Mouse (Mus musculus) mouse trophoblast stem cell (cell line): ENCODE data around the gene Trak1.

Source experiments
- in situ Hi-C, 2 experiments: fragments of 300-500 bp; cut with MseI, MboI; formaldehyde crosslinking; loops; 2 replicates in 1 of 2; 3 replicates in 1 of 2; pipeline ENCODE4 v1.15.1; 2025

Gene Trak1

DNA sequence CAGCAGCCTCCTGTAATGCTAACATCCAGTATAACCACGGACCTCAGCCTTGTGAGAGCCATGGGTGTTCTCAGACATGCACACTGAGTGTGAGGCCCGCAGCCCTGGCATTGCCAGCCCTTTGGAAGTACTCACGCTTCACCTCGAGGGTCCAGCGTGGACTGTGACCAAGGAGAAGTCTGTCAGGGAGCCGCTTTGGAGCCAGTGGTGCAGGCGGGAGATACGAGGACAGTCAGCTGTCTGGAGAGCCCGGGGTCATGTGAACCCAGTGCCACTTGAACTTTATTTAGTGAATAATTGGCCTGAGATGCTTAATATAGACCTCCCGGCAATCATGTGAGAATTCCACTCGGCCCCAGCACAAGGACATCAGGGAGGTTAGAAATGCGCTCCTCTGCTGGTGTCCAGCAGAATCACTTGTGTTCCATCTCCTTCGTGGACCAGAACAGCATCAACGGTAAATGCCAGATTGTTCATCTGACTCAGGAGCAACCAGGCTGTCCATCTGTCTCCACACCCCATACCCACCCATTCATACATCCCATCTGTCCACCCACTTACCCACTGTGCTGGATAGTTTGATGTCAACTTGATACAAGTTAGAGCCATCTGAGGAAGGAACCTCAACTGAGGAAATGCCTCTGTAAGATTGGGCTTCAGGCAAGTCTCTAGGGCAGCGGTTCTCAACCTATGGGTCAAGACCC is 48.3 kb downstream of the Trak1 start:
- in situ Hi-C loops = no loop called here

DNA sequence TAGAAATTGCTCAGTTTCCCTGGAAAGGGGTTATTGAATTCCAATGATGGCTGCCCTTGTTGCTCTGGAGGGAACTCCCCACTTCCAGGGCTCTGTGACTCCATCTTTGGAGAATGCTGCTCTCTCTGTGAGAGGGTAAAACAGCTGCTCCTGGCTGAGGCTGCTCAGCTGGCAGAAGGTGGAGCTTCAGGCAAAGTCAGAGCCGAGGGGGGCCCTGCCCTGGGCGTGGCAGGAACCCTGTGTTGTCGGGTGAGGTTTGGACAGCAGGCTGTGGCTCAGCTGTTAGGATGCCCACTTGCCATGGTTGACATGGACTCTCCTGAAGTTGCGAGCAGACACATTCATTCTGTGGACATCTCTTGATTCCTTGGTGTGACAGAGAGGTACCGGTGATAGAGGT is 49.3 kb downstream of the Trak1 start:
- in situ Hi-C loops = no loop called here

DNA sequence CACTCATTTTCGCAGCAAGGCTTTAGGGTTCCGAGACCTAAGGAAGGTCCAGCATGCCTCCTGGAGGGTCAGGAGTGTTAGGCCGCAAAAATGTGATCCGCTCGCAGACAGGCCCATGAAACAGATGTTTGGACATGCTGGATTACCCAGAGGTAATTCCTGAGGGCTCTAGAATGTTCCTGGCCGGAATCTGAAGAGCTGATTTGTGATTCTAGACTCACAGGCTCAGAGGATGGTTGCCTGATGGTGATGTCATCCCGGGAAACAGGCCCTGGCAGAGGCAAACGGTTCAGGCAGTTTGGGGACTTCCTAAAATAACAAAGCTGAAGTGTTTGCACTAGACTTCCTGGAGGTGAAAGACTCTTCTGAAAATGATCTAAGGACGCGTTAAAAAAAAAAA is 50.7 kb downstream of the Trak1 start:
- in situ Hi-C loops = no loop called here

DNA sequence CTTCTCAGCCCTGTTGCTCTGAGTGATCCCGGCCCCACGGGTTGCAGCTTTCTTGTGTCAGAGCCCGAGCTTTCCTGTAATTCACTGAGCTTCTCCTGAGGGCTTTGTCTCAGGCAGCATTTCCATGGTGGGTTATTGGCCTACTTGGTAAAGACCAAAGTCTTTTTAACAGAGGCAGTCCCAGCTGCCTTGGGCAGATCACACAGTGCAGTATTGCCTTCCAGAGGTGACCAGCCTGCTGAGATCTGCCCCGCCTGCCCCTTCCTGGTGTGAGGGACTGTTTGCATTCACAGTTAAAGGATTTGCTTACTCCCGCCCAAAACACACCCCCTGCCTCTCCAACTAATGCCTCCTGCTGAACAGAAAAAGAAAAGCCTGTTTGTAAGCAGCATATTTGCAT is 51.2 kb downstream of the Trak1 start:
- in situ Hi-C loops = no loop called here

DNA sequence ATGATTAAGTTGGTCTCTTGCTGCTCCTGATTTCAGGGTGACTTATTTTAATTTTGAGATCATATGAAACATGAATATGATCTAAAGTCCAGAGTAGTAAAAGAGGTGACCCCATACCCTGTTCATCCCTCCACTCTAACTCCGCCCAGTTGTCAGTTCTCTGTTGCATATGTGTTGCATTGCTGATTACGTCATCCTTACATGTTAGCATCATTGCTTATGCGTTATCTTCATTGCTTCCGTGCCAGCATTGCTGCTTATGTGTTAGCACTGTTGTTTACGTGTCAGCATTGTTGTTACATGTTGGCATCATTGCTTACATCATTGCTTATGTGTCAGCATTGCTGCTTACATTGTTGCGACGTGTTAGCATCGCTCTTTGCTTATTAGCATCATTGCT is 51.8 kb downstream of the Trak1 start:
- in situ Hi-C loops = no loop called here

DNA sequence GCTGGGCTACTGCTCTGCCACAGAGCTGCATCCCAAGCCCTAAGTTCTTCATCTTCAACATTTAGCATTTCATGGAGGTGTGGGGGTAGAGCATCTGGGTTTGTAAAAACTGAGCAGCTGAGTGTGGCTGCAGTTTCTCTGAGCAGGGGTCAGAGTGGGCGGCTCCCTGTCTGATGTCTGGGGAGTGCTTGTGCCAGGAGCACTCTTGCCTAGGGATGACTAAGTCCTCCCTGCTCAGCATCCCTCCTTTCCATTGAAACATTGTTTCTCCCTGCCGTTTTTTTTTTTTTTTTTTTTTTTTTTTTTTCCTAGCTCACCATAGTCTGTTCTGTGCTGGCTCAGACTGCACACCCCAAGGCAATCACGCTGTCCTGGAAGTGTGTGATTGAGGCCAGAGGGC is 53.3 kb downstream of the Trak1 start:
- in situ Hi-C loops = loop anchor here in 1 of 2 experiments (5.0 kb wide), 1 partner anchor 48 kb away; no protein-coding TSS in a partner anchor

DNA sequence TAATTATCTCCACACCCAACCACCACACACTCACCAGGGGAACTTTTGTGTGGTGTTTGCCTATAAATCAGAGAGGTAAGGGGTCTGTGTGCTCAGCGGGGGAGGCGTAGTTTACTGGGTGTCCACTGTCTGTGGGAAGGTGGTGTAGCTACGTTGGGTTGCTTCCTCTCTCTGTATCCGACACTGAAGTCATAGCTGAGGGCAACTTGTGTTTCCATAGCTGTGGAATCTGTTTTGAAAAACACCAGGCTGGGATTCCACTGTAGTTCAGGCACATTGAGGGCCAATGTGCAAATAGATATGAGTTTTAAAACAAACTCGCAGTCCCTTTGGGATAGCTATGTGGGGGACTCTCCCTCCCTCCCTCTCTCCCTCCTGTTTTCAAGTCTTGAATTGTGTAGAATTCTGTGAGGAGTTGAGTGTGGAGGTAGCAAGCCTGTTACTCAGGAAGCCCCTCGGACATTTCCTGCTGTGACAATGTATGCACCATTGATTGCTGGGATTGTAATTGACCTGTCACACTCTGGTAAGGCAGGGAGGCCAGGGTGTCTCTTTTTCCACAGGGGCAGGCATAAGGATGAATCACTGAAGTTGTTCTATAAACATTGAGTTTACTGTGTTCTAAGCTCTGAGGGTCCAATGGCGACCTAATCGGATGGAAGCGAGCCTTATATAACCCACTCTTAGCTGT is 54.2 kb downstream of the Trak1 start:
- in situ Hi-C loops = loop anchor here in 1 of 2 experiments (5.0 kb wide), 1 partner anchor 49 kb away; no protein-coding TSS in a partner anchor

DNA sequence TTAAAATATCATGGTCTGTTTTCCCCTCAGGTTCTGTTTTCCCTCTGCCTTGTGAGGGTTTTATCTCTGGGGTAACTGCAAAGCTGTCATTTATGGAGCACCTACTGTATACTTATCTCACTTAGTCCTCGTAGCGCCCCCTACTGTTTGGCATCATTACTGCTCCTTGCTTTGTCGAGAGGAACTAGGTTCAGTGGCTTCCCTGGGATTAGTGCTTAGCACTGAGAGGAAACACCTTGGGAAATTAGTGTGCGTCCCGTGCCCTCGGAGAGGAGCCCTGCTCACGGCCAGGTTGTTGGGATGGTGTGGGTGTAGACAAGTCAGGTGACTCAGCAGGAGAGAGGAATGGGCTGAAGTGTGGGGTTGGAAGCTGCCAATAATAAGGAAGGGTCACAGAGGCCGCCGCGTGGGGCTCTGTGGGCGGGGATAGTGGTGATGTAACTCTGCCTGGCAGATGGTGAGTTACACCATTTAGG is 54.9 kb downstream of the Trak1 start:
- in situ Hi-C loops = loop anchor here in 1 of 2 experiments (5.0 kb wide), 1 partner anchor 50 kb away; no protein-coding TSS in a partner anchor

DNA sequence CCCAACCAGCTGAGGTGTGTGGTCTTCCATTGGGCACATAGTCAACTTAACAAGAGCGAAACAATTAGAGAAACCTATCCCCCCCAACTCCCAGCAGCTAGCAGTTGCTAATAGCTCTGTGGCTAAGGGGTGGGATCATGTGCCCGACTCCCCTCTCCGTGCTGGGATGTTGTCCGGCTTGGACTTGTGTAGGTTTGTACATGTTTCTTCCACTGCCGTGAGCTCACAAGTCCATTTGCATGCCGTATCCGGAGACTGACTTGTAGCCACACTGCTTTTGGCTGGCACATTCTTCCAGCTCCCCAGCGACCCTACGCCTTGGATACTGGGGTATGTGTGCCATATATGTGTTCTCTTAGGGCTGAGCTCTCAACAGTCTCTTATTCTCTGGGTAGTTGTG is 55.4 kb downstream of the Trak1 start:
- in situ Hi-C loops = loop anchor here in 1 of 2 experiments (5.0 kb wide), 1 partner anchor 50 kb away; no protein-coding TSS in a partner anchor

DNA sequence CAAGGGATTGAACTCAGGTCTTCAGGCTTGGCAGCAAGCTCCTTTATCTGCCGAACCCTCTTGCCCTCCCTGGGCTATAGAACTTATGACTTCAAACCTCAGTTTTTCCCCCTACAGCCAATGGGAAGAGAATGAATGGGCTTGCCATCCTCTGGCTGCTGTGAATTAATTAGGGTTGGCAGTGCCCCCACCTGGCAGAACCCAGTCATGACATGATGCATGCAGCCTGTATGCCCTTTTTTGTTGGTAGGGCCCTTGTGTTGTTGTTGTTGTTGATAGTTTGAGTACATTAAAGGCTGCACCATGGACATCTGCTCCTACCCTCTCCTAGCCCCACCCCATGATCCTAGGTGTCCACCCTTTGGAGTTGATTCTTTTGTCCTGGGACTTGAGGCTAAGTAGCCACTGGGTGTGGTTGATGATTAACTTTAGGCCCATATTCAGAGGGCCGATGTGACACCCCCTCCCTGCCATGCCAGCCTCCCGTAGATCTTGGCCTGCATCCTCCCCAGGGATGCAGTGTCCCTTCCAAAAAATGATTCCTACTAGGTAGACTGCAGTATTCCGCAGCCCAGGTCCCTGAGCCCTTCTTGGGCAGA is 57.6 kb downstream of the Trak1 start:
- in situ Hi-C loops = loop anchor here in 1 of 2 experiments (5.0 kb wide), 1 partner anchor 53 kb away; no protein-coding TSS in a partner anchor

DNA sequence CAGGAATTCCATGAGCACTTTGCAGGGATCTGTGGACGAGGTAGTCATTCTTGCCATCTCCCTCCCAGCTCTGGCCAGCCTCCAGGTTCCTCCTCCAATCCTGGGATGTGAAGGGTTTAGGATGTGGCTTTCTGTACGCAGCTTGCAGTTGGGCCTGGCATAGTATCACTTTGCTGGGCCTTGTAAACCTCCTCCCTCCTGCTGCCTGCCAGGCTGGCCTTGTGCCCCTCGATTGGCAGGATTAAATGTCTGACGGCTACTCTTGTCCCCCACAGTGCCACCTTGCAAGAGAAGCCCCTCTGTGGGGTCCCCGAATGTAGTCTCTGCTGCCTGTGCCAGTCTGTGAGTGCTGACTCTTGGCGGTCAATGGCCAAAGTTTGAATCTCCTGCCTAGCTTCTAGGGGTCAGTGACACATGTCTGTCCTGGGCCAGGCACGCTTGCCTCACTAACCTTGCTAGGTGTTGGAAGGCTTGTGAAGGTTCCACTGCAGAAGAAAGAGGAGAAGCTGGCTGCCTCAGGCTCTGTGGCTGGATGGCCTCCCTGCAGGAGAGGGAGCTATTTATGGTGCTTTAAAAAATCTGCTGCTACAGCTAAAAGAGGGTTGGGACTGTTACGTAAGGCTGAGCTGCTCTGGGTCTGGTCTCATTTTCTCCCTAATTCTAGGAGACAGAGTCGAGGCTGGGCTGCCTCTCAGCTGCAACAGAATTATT is 58.3 kb downstream of the Trak1 start:
- in situ Hi-C loops = no loop called here

DNA sequence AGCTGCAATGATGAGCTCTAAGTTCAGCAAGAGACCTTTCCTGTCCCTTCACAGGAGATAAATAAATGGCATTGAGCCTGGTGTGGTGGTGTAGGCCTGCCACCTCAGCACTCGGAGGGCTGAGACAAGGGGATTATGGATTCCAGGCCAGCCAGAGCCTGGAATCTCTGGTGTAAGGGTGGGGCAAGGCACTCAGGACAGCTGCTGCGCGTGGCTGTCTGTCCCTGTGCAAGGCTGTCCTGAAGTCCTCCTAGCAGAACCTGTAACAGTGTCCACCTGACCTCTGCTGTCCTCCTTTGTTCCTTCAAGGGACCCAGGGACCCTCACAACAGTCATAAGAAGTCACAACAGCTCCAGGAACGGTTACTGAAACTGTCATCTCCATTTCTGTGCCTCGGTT is 59.8 kb downstream of the Trak1 start:
- in situ Hi-C loops = no loop called here

DNA sequence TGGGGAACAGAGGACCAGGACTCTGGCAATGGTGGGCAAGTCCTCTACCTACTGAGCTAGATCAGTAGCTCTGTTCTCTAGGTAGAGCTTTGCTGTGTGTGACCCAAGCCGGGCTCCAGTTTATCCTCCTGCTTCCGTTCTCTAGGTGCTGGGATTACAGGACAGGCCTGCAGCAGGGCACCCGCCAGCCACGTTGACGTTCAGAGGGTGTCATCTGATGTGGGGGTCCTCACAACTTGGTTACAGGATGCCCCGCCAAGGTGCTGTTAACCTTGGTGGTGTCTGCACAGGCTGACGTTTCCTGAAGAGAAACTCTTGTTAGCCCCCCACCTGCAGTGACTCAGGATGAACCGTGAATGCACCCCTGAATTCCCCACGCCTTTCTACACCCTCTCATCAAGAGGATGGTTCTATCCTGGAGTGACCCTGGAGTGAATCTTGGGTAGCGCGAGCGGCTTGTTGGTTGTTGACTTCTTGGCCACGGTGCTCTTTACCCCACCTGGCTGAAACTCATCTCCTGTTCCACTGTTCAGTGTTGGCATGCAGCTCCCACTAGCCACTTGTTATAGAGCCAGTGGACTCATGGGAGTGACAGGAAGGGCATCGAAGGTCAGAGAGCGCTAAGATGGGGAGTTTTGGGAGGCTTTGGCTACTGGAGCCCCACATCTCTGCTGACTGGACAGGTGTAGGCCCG is 60.4 kb downstream of the Trak1 start:
- in situ Hi-C loops = no loop called here

DNA sequence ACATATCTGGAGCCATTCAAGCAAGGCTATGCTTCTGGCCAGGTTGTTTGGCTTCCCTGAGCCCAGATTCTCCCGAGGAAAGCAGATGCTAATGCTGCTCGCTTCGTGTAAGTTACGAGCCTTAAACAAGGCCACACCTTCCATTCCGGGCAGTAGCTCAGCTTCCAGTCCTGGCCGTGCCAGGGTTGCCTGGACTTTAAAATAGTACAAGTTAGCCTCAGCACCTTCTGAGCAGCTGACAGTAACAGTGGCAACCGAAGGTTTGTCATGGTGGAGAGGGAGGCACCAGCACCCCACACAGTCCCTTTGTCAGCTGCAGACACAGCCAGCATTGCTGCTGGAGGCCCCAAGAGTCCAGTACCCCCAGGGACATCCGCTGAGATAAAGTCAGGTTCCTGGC is 61.1 kb downstream of the Trak1 start:
- in situ Hi-C loops = no loop called here

DNA sequence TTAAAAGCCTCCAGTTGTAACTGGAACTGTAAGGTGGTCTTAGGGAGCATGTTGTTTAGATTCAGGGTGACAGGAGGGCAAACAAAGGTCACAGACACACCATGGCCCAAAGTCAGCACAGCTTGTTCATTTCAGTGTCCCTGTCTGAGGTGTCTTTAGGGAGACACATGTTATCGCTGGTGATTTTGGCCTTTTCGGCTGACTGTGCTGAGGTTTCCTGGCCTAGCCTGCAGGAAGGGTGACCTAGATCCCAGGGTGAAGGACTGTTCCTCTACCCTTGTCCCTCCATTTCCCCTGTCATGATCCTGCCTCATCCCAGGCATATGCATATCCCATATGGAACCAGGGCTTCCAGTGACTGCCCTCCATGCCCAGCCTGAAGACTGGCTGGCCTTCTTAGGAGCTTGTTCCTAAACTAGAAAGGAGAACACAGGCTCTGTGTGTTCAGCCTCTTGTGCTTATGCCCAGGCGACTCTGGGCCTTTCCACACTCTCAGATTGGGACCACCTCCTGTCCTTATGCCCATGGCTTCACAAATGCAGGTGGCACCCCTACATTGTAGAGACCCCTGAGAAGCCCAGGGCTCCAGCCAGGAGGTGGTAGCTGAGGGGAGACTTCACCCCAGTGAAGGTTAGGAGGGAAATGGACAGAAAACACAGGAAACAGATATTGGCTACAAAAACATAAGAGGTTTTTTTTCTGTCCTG is 62.1 kb downstream of the Trak1 start:
- in situ Hi-C loops = no loop called here

DNA sequence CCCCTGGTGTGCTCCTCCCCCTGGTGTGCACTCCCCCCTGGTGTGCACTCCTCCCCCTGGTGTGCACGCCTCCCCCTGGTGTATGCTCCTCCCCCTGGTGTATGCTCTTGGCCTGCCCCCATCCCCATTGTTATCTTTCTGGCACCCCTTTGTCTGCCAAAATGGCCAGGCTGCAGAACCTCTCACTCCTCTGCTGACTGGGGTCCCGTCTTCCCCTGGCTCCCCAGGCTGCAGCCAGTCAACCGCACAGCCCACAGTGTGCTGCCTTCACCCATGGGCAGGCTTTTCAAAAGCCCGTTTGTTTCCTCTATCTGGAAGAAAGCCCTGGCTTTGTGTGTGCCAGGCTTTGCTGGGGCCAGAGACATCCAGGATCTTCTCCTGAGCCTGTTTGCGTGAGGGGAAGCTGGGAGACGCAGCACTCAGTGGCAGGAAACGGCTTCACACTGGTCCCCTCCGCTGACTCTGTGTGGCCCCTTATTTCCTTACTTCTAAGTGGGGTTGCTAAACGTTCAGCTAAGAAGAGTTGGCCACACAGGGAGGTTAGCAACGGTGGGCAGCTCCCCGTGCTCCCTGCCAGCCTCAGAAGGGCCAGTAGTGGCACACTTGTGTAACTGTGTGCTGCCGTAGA is 63.1 kb downstream of the Trak1 start:
- in situ Hi-C loops = no loop called here

DNA sequence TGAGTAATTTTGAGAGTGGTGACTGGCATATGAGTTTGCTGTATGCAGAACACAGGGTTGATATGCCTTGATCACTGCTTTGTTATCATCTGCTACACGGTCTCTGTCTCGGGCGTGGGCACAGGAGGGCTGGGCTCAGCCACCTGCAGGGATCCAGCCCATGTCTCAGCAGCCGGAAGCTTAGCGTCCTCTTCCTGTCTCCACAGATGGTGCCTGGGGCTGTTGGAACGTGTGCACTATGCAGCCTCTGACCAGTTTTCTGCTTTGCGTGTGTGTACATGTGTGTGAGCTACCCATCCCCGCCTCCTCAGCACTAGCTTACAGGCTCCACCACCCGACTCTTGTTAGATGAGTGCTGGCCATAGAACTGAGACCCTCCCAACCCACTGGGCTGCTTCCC is 63.7 kb downstream of the Trak1 start:
- in situ Hi-C loops = no loop called here

DNA sequence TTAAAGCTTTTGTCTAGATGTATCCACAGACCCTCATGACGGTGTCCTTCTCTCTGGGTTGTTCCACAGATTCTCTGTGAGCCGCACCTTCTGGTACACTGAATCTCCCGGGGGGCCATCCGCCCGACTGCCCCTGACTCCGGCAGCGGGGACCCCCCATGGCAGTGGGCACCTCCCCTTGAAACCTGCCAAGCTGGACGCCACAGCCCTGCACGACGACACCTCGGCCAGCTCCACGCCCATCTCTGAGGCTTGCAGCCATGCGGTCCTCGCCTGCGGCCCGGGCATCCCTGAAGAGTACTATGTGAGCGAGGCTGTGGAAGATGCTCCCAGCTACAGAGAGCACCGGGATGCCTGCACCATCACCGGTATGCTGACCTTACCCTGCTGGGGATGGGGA is 66.6 kb downstream of the Trak1 start:
- in situ Hi-C loops = no loop called here

DNA sequence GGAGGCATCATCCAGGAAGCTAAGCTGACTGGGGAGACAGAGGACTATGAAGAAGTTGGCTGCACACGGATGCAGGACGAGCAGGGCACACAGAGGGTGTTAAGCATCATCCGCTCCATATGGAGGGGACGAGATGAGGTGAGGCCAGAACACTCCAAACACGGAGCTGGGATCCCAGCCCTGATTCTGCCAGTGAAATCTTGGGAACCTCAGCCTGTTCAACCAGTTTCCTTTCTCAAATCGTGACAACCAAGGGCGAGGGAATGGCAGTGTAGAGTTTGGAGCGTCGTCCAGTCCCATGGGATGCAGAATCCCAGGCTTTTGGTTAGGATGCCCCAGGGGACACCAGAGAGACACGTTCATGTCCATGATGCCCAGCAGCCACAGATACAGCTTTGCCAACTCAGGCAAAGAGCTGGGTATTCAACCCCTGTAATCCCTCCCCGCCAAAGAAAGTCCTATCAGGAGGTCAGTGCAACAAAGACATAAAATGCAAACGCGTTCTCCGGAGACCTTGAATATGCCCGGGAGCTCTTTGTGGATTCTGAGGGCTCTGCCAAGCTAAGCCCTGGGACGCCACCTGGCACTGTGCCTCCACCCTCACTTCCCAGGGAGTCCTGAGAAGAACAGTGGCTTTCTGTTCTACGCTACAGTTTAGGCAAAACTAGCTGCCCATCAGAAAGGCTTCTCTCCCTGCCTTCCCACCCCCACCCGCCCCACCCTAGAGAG is 69.0 kb downstream of the Trak1 start:
- in situ Hi-C loops = no loop called here

DNA sequence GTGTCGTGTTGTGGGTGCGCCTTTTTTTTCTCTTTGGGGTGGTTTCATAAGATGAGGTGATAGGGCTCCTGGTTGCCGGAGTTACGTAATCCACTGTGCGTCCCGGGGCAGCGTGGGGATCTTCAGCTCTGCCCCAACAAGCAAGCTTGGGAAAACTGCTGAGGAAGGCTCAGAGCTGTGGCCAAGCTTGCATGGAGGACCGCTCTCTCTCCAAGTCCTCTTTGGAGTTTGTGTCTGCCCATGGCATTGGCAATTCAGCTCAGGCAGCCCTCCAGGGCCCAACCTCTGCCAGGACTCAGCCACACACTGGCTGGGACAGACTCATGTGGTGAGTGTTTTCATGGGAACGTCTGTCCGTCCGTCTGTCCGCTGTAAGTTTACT is 69.6 kb downstream of the Trak1 start:
- in situ Hi-C loops = no loop called here
